Mouse (Mus musculus): ENCODE measurements around the gene Spint2.

DNA sequence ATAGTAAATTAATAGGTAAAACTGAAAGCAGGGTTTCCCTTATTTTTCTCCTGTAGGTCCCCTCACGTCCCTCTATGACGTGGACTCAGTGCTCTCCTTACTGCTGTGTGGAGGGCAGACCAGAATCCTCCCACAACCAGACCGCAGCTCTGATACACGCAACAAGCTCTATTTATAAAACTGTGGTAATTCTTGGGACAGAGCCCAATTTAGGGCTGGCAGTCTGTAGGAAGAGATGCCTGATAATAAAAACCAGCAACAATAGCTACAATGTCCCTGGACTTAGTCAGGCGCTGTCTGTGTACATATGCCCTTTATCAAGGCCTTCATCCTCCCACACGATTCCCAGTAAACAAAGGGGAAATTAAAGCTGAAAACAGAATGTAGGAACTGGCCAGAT lies 48.0 kb downstream of the Spint2 start:
- TF ChIP-seq GATA1 (IDR thresholded peaks at IDR 0.05; ENCODE audit: borderline replicate concordance, low read length) = peak; percentile 23; the same call in 2 of the 3 replicates
- TF ChIP-seq FLI1 (IDR thresholded peaks at IDR 0.05; ENCODE audit: low read length) = no peak
